Mouse (Mus musculus) liver, embryonic 16.5 days (tissue): ENCODE results near the gene Ttc21a. TPM values are rescaled to one million over a fixed set of nuclear protein-coding genes. Genes with fewer than 3 reads are reported as not detected.

Experiments used
- ATAC-seq: fragments of 200-750 bp; cut with Nextera tagmentation; 2 replicates; pipeline ENCODE4 v1.8.0; 2017; ENCODE audit warnings: low read depth, mild to moderate bottlenecking, moderate number of reproducible peaks, moderate library complexity
- H3K27ac ChIP-seq: fragments of 300-500 bp; sonication (generic); 2 replicates; pipeline ENCODE4 v1.5.1; 2014; ENCODE audit warnings: mild to moderate bottlenecking, low read length
- H3K27me3 ChIP-seq: fragments of 300-500 bp; sonication (generic); 2 replicates; pipeline ENCODE4 v1.6.1; 2014; ENCODE audit warnings: low read depth, low read length, mixed read lengths; ENCODE audit not compliant: control insufficient read depth, insufficient read depth
- H3K36me3 ChIP-seq: fragments of 300-500 bp; sonication (generic); 2 replicates; pipeline ENCODE4 v1.6.1; 2014; ENCODE audit warnings: mild to moderate bottlenecking; ENCODE audit not compliant: control insufficient read depth, insufficient read depth
- H3K4me1 ChIP-seq: fragments of 300-500 bp; sonication (generic); 2 replicates; pipeline ENCODE4 v1.6.1; 2014; ENCODE audit warnings: low read depth, low read length, mixed read lengths; ENCODE audit not compliant: control insufficient read depth
- H3K4me2 ChIP-seq: fragments of 300-500 bp; sonication (generic); 2 replicates; pipeline ENCODE4 v1.6.1; 2014; ENCODE audit warnings: low read depth, low read length, mixed read lengths
- H3K4me3 ChIP-seq: fragments of 300-500 bp; sonication (generic); 2 replicates; pipeline ENCODE4 v1.5.1; 2014; ENCODE audit warnings: low read depth, mild to moderate bottlenecking, low read length
- H3K9ac ChIP-seq: fragments of 300-500 bp; sonication (generic); 2 replicates; pipeline ENCODE4 v1.6.1; 2014; ENCODE audit warnings: low read depth, low read length
- H3K9me3 ChIP-seq: fragments of 300-500 bp; sonication (generic); replicated peaks from 2 replicates; pipeline ENCODE4 v1.6.1; 2016; ENCODE audit warnings: low read length; ENCODE audit not compliant: control insufficient read depth
- WGBS: fragments of 180-500 bp; shearing (Covaris S2); extraction: QIAGEN DNeasy Blood & Tissue Kit; methylation state at CpG from one replicate; pipeline ENCODE4 v1.1.7; 2014; ENCODE audit not compliant: insufficient replicate concordance; 5-methylcytosine and 5-hydroxymethylcytosine counted together
- polyA plus RNA-seq: library from polyadenylated mRNA; unstranded; fragments of >200 nt; fragmentation: Nextera tagmentation; extraction: Ambion mirVana; gene quantifications from 2 replicates; pipeline ENCODE4 v1.2.1, GENCODE M21; 2015

Ttc21a gene
- polyA plus RNA-seq, 1 experiment from 2014 or later: 0.21 TPM

GRCm38 (mm10) chr9:119970221-119970620 lies 32.8 kb downstream of the Ttc21a start:
- Histone ChIP-seq H3K9me3 (no peaks in the 10 kb centered on the region), H3K4me1 (no peaks in the 10 kb centered on the region; the same call in 1 of the 2 replicates), H3K27me3 (no peaks in the 10 kb centered on the region), H3K9ac (no peak overlapping the region), H3K36me3 (peaks cover 15% of the 10 kb centered on the region), H3K4me3 (no peak overlapping the region), H3K4me2 (no peak overlapping the region), H3K27ac (no peak overlapping the region)
- peak; percentile 44 for ATAC-seq
- WGBS: 46% methylated on average over 6 of the region's 6 CpGs

- Histone ChIP-seq H3K27ac (no peak overlapping the region), H3K36me3 (peaks cover 15% of the 10 kb centered on the region), H3K9ac (no peak overlapping the region), H3K4me1 (no peaks in the 10 kb centered on the region; the same call in 1 of the 2 replicates), H3K9me3 (no peaks in the 10 kb centered on the region), H3K4me2 (no peak overlapping the region), H3K4me3 (no peak overlapping the region), H3K27me3 (no peaks in the 10 kb centered on the region)
- no peak for ATAC-seq
- 71% methylated on average over 7 of the region's 7 CpGs for WGBS
Observed at GRCm38 (mm10) chr9:119970763-119971656, 33.6 kb downstream of the Ttc21a start.

- no peak for ATAC-seq
- no peak overlapping the region for H3K9ac ChIP-seq
- H3K4me2 ChIP-seq: no peak overlapping the region
- H3K27ac ChIP-seq: no peak overlapping the region
- H3K9me3 ChIP-seq: no peaks in the 10 kb centered on the region
- WGBS: 77% methylated on average over 10 of the region's 10 CpGs
- H3K36me3 ChIP-seq: peaks cover 15% of the 10 kb centered on the region
- H3K4me1 ChIP-seq: peaks cover 1% of the 10 kb centered on the region
- H3K4me3 ChIP-seq: no peak overlapping the region
- no peaks in the 10 kb centered on the region for H3K27me3 ChIP-seq
Observed at GRCm38 (mm10) chr9:119972166-119972565, 34.8 kb downstream of the Ttc21a start.

- H3K4me2 ChIP-seq: no peak overlapping the region
- WGBS: 82% methylated on average over 12 of the region's 12 CpGs
- H3K4me1 ChIP-seq: peaks cover 5% of the 10 kb centered on the region
- no peak overlapping the region for H3K9ac ChIP-seq
- no peak overlapping the region for H3K4me3 ChIP-seq
- H3K27ac ChIP-seq: no peak overlapping the region
- no peak for ATAC-seq
- H3K27me3 ChIP-seq: no peaks in the 10 kb centered on the region
- H3K36me3 ChIP-seq: peaks cover 15% of the 10 kb centered on the region
- no peaks in the 10 kb centered on the region for H3K9me3 ChIP-seq
Observed at GRCm38 (mm10) chr9:119972582-119972981, 35.2 kb downstream of the Ttc21a start.

- Histone ChIP-seq H3K4me2 (no peak overlapping the region), H3K4me1 (peaks cover 12% of the 10 kb centered on the region), H3K9ac (no peak overlapping the region), H3K9me3 (no peaks in the 10 kb centered on the region), H3K27me3 (no peaks in the 10 kb centered on the region), H3K36me3 (peaks cover 15% of the 10 kb centered on the region), H3K4me3 (no peak overlapping the region), H3K27ac (no peak overlapping the region)
- no peak for ATAC-seq
- WGBS: 71% methylated on average over 23 of the region's 23 CpGs
Observed at GRCm38 (mm10) chr9:119973281-119973680, 35.9 kb downstream of the Ttc21a start.

- WGBS: 84% methylated on average over 27 of the region's 27 CpGs
- H3K4me1 ChIP-seq: peaks cover 17% of the 10 kb centered on the region
- ATAC-seq: no peak
- peaks cover 15% of the 10 kb centered on the region for H3K36me3 ChIP-seq
- no peak overlapping the region for H3K4me2 ChIP-seq
- H3K27me3 ChIP-seq: no peaks in the 10 kb centered on the region
- H3K27ac ChIP-seq: no peak overlapping the region
- no peak overlapping the region for H3K4me3 ChIP-seq
- H3K9ac ChIP-seq: no peak overlapping the region
- H3K9me3 ChIP-seq: no peaks in the 10 kb centered on the region
Observed at GRCm38 (mm10) chr9:119973869-119974520, 36.6 kb downstream of the Ttc21a start.

GRCm38 (mm10) chr9:119974609-119975008 lies 37.2 kb downstream of the Ttc21a start:
- no peak overlapping the region for H3K9ac ChIP-seq
- H3K27me3 ChIP-seq: no peaks in the 10 kb centered on the region
- H3K4me1 ChIP-seq: peaks cover 20% of the 10 kb centered on the region
- no peak for ATAC-seq
- no peak overlapping the region for H3K27ac ChIP-seq
- WGBS: 70% methylated on average over 5 of the region's 5 CpGs
- no peaks in the 10 kb centered on the region for H3K9me3 ChIP-seq
- peaks cover 15% of the 10 kb centered on the region for H3K36me3 ChIP-seq
- no peak overlapping the region for H3K4me3 ChIP-seq
- H3K4me2 ChIP-seq: no peak overlapping the region

- peaks cover 26% of the 10 kb centered on the region for H3K4me1 ChIP-seq
- ATAC-seq: no peak
- 81% methylated on average over 4 of the region's 4 CpGs for WGBS
Observed at GRCm38 (mm10) chr9:119975286-119975685, 37.9 kb downstream of the Ttc21a start.

More at GRCm38 (mm10) chr9:119975286-119975685, 37.9 kb downstream of the Ttc21a start:
- H3K27me3 ChIP-seq: no peaks in the 10 kb centered on the region
- no peaks in the 10 kb centered on the region for H3K9me3 ChIP-seq
- H3K9ac ChIP-seq: no peak overlapping the region
- no peak overlapping the region for H3K4me2 ChIP-seq
- H3K4me3 ChIP-seq: no peak overlapping the region
- peaks cover 15% of the 10 kb centered on the region for H3K36me3 ChIP-seq
- no peak overlapping the region for H3K27ac ChIP-seq
